Mouse (Mus musculus): ENCODE measurements around the gene Syt1. TPM values are rescaled to one million over a fixed set of nuclear protein-coding genes. Genes with fewer than 3 reads are reported as not detected.

Gene Syt1
- total RNA-seq (2022): under 1 TPM; 0.07 to 0.21 (median 0.17) TPM

- DNase-seq (ENCODE audit: low spot score in 2 of 2): no peak
Measured at GRCm38 (mm10) chr10:109010241-109011193, at the start of gene Syt1. Syt1 (minus strand) TSS chr10:109010982.

- no peak for DNase-seq (ENCODE audit: low spot score in 2 of 2)
Measured at GRCm38 (mm10) chr10:109056500-109056899, 45.7 kb upstream of the Syt1 start.

GRCm38 (mm10) chr10:109047537-109047936 lies 36.8 kb upstream of the Syt1 start:
- DNase-seq (ENCODE audit: low spot score in 2 of 2): no peak

- no peak for DNase-seq (ENCODE audit: low spot score in 2 of 2)
Measured at GRCm38 (mm10) chr10:109046988-109047387, 36.2 kb upstream of the Syt1 start.

- DNase-seq (ENCODE audit: low spot score in 2 of 2): no peak
Measured at GRCm38 (mm10) chr10:109011226-109012165, 714 bp upstream of the Syt1 start.

- no peak for DNase-seq (ENCODE audit: low spot score in 2 of 2)
Measured at GRCm38 (mm10) chr10:109009831-109010230, 951 bp downstream of the Syt1 start.

GRCm38 (mm10) chr10:109008456-109008855 lies 2.3 kb downstream of the Syt1 start:
- no peak for DNase-seq (ENCODE audit: low spot score in 2 of 2)

GRCm38 (mm10) chr10:109003482-109003881 lies 7.3 kb downstream of the Syt1 start:
- DNase-seq (ENCODE audit: low spot score in 2 of 2): no peak

- DNase-seq (ENCODE audit: low spot score in 2 of 2): no peak
Measured at GRCm38 (mm10) chr10:108987250-108987649, 23.5 kb downstream of the Syt1 start.

- peak in 1 of 2 experiments; percentile 17 for DNase-seq (ENCODE audit: low spot score in 2 of 2)
Measured at GRCm38 (mm10) chr10:108979660-108980059, 31.1 kb downstream of the Syt1 start.

GRCm38 (mm10) chr10:108954952-108955351 lies 55.8 kb downstream of the Syt1 start:
- no peak for DNase-seq (ENCODE audit: low spot score in 2 of 2)

- DNase-seq (ENCODE audit: low spot score in 2 of 2): no peak
Measured at GRCm38 (mm10) chr10:108952182-108952581, 58.6 kb downstream of the Syt1 start.

GRCm38 (mm10) chr10:108936838-108937430 lies 73.8 kb downstream of the Syt1 start:
- DNase-seq (ENCODE audit: low spot score in 2 of 2): no peak

- DNase-seq (ENCODE audit: low spot score in 2 of 2): no peak
Measured at GRCm38 (mm10) chr10:108930299-108930698, 80.5 kb downstream of the Syt1 start.

- DNase-seq (ENCODE audit: low spot score in 2 of 2): no peak
Measured at GRCm38 (mm10) chr10:108929676-108930075, 81.1 kb downstream of the Syt1 start.

GRCm38 (mm10) chr10:108905264-108905663 lies 105.5 kb downstream of the Syt1 start:
- no peak for DNase-seq (ENCODE audit: low spot score in 2 of 2)

GRCm38 (mm10) chr10:108904371-108904770 lies 106.4 kb downstream of the Syt1 start:
- no peak for DNase-seq (ENCODE audit: low spot score in 2 of 2)

- no peak for DNase-seq (ENCODE audit: low spot score in 2 of 2)
Measured at GRCm38 (mm10) chr10:108896529-108896928, 114.3 kb downstream of the Syt1 start.

- no peak for DNase-seq (ENCODE audit: low spot score in 2 of 2)
Measured at GRCm38 (mm10) chr10:108893288-108893687, 117.5 kb downstream of the Syt1 start.

GRCm38 (mm10) chr10:108892441-108892840 lies 118.3 kb downstream of the Syt1 start:
- no peak for DNase-seq (ENCODE audit: low spot score in 2 of 2)

GRCm38 (mm10) chr10:108889084-108889483 lies 121.7 kb downstream of the Syt1 start:
- DNase-seq (ENCODE audit: low spot score in 2 of 2): no peak
